ENCODE assay signal across 9 mouse cellular contexts in the genomic region with DNA sequence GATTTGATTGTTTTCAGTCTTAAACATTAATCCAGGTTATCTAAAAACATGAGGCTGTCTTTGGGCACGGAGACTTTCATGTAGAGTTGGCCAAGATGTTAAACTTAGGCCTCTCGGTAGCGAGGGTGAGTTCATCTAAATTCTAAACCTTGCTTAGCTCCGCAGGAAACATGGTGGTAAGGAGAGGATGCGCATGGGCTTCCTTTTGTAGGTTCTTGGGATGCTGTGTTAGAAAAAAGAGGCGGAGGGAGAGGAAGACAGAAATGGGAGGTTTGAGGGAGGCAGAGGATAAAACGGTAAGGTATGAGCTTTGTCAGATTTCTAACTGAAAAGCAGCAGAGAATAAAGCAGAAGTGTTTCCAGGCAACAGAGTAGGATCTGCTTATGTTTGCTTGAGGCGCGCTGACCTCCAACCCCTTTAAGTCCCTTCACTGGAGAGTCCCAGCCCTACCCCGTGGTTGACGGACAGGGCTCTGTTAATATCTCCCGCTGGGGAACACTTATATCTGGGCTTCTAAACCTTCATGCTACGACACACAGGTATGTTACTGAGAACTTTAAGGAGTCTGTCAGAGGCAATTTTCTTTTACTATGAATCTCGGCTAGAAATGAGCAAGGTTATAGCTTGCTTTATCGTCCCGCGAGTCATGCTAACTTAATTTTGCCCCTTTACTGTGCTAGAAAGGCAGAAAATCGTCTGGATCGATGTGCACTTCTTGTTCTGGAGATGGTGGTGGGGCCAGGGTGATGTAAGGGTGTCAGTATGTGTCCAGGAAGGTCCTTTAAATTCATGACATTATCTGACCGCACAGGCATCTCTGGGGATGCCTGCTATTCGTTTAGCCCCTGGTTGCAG. TPM values are rescaled to one million over a fixed set of nuclear protein-coding genes. Genes with fewer than 3 reads are reported as not detected.
A peak's percentile ranks its signal among the peaks of the same experiment; 100 is the strongest.
DNase-seq lines count a peak whose midpoint lies in the region; ATAC-seq and TF ChIP-seq lines count a peak whose summit lies in the region.
"Had no signal": no experiment of that assay in that cellular context is flagged by ENCODE, and none has a peak within 500 bp of the region (broad histone marks: within the 10 kb centered on the region; RNA-seq: fewer than 3 reads in every experiment).

No protein-coding gene starts in this region.

- H3K4me2 ChIP-seq in lung, postnatal 0 days (replicated peaks; ENCODE audit: low read depth, low read length): no peak overlapping the region
- H3K4me2 ChIP-seq in limb, embryonic 14.5 days (replicated peaks; ENCODE audit: low read depth, low read length, severe bottlenecking): peak overlapping the region; percentile 24; the same call in 1 of the 2 replicates
- no peak overlapping the region for H3K4me2 ChIP-seq in kidney, embryonic 16.5 days (replicated peaks; ENCODE audit: low read depth, low read length)

- TF ChIP-seq EP300 in lung, postnatal 0 days (IDR thresholded peaks at IDR 0.05): no peak

- H3K9ac ChIP-seq in lung, postnatal 0 days (replicated peaks; ENCODE audit: low read depth): no peak overlapping the region
- 0 out of 2 replicates have a peak overlapping the region, but pooled peaks have one; percentile 21 for H3K9ac ChIP-seq in limb, embryonic 14.5 days (ENCODE audit: low read depth, low read length, severe bottlenecking)
- no peak overlapping the region for H3K9ac ChIP-seq in kidney, embryonic 16.5 days (replicated peaks; ENCODE audit: low read length)

- H3K9me3 ChIP-seq in lung, postnatal 0 days (ENCODE audit: low read length): no peaks in the 10 kb centered on the region
- no peaks in the 10 kb centered on the region for H3K9me3 ChIP-seq in limb, embryonic 14.5 days (ENCODE audit: control insufficient read depth, low read length)
- H3K9me3 ChIP-seq in kidney, embryonic 16.5 days (ENCODE audit: low read length): no peaks in the 10 kb centered on the region
- H3K9me3 ChIP-seq: heart, embryonic 10.5 days had no signal

- no peaks in the 10 kb centered on the region for H3K4me1 ChIP-seq in lung, postnatal 0 days (ENCODE audit: insufficient read depth, low read depth, low read length)
- H3K4me1 ChIP-seq in limb, embryonic 14.5 days (ENCODE audit: control insufficient read depth, insufficient read depth, low read length): peaks cover 7% of the 10 kb centered on the region
- no peaks in the 10 kb centered on the region for H3K4me1 ChIP-seq in kidney, embryonic 16.5 days (ENCODE audit: insufficient read depth, low read length)
- H3K4me1 ChIP-seq: heart, embryonic 10.5 days had no signal

- 0 out of 2 replicates have a peak, but pooled peaks have one; percentile 27 for ATAC-seq in lung, postnatal 0 days
- ATAC-seq in limb, embryonic 14.5 days (ENCODE audit: low FRiP score, low read depth): peak; percentile 50
- ATAC-seq in kidney, embryonic 16.5 days (ENCODE audit: low FRiP score, low TSS enrichment): no peak

- TF ChIP-seq CTCF in lung, postnatal 0 days (IDR thresholded peaks at IDR 0.05): no peak

- TF ChIP-seq POLR2A in limb, embryonic 14.5 days (IDR thresholded peaks at IDR 0.05; ENCODE audit: borderline replicate concordance, extremely low read depth, insufficient read depth, insufficient read length): no peak

- no peaks in the 10 kb centered on the region for H3K27me3 ChIP-seq in lung, postnatal 0 days (replicated peaks; ENCODE audit: insufficient read depth, low read length)
- no peaks in the 10 kb centered on the region for H3K27me3 ChIP-seq in limb, embryonic 14.5 days (ENCODE audit: control insufficient read depth, insufficient read depth, low read length)
- no peaks in the 10 kb centered on the region for H3K27me3 ChIP-seq in kidney, embryonic 16.5 days (ENCODE audit: insufficient read depth, low read length)

- H3K4me3 ChIP-seq in lung, postnatal 0 days (ENCODE audit: low read depth, low read length): no peak overlapping the region
- H3K4me3 ChIP-seq in limb, embryonic 14.5 days (replicated peaks; ENCODE audit: low read length): no peak overlapping the region
- H3K4me3 ChIP-seq in kidney, embryonic 16.5 days (ENCODE audit: low read length): no peak overlapping the region
- H3K4me3 ChIP-seq: heart, embryonic 10.5 days had no signal

- no peaks in the 10 kb centered on the region for H3K36me3 ChIP-seq in lung, postnatal 0 days (ENCODE audit: insufficient read depth, low read length)
- no peaks in the 10 kb centered on the region for H3K36me3 ChIP-seq in limb, embryonic 14.5 days (ENCODE audit: control insufficient read depth, insufficient read depth, low read length)
- no peaks in the 10 kb centered on the region for H3K36me3 ChIP-seq in kidney, embryonic 16.5 days (ENCODE audit: insufficient read depth, low read length)
- H3K36me3 ChIP-seq: heart, embryonic 10.5 days had no signal

- peak; percentile 29 for DNase-seq in embryo, embryonic 10 days (ENCODE audit: low spot score)
- no peak for DNase-seq in embryo, embryonic 9.5 days (ENCODE audit: extremely low spot score)
- DNase-seq in lung, postnatal 0 days (ENCODE audit: low spot score): no peak
- no peak for DNase-seq in lung, postnatal 10 days
- DNase-seq in limb, embryonic 14.5 days (ENCODE audit: low spot score): no peak
- peak; percentile 14 for DNase-seq in retina, embryonic 14.5 days (ENCODE audit: low spot score)
- no peak for DNase-seq in thymus, postnatal 4 days

- WGBS in lung, postnatal 0 days: 57% methylated on average over 21 of the region's 21 CpGs
- WGBS in limb, embryonic 14.5 days: 43% methylated on average over 21 of the region's 21 CpGs
- 73% methylated on average over 21 of the region's 21 CpGs for WGBS in kidney, embryonic 16.5 days

- no peak overlapping the region for H3K27ac ChIP-seq in lung, postnatal 0 days (ENCODE audit: low read length)
- H3K27ac ChIP-seq in limb, embryonic 14.5 days (replicated peaks; ENCODE audit: low read depth, low read length): peak overlapping the region; percentile 48; the same call in 1 of the 2 replicates
- H3K27ac ChIP-seq in kidney, embryonic 16.5 days (ENCODE audit: low read length): no peak overlapping the region
- H3K27ac ChIP-seq: heart, embryonic 10.5 days had no signal

RNA-seq across cellular contexts. Expression of a gene that starts 29.3 kb away (rescaled TPM):
- 102 and 109 TPM in 2 replicates for polyA plus RNA-seq in lung, postnatal 0 days (2015; fragmentation: Nextera tagmentation; extraction: Ambion mirVana)
- polyA plus RNA-seq in limb, embryonic 14.5 days (2012; rRNA removed): 50.6 and 58.3 TPM in 2 replicates
- 81.0 and 97.1 TPM in 2 replicates for polyA plus RNA-seq in limb, embryonic 14.5 days (2014; fragmentation: Nextera tagmentation; extraction: Ambion mirVana)
- polyA plus RNA-seq in kidney, embryonic 16.5 days (2015; fragmentation: Nextera tagmentation; extraction: Ambion mirVana): 87.5 and 94.4 TPM in 2 replicates

Comparison
In these comparisons a context has a peak if more than half of its experiments do, and no peak if none do; other contexts are left out.
1. DNase-seq: peak in embryo, embryonic 10 days (single experiment) and retina, embryonic 14.5 days (single experiment); none in embryo, embryonic 9.5 days (single experiment), lung, postnatal 0 days (single experiment), lung, postnatal 10 days (single experiment), limb, embryonic 14.5 days (single experiment) and thymus, postnatal 4 days (single experiment).